Mouse (Mus musculus) small intestine, adult 2 months (tissue): ENCODE data around the gene Akp3. TPM values are rescaled to one million over a fixed set of nuclear protein-coding genes. Genes with fewer than 3 reads are reported as not detected.

Experiments
- H3K27ac ChIP-seq: fragments of 200-500 bp; 2 replicates; pipeline ENCODE4 v1.5.1; 2012; ENCODE audit warnings: low read depth, low read length, control low read depth, inconsistent platforms; ENCODE audit not compliant: insufficient read depth
- H3K27me3 ChIP-seq: fragments of 200-500 bp; 2 replicates; pipeline ENCODE4 v1.6.1; 2012; ENCODE audit warnings: mild to moderate bottlenecking, moderate library complexity, low read length, inconsistent platforms; ENCODE audit not compliant: control insufficient read depth, insufficient read depth
- H3K36me3 ChIP-seq: fragments of 200-500 bp; 2 replicates; pipeline ENCODE4 v1.6.1; 2012; ENCODE audit warnings: mild to moderate bottlenecking, low read length, control low read depth, inconsistent platforms; ENCODE audit not compliant: control insufficient read depth, insufficient read depth
- H3K4me1 ChIP-seq: fragments of 200-500 bp; 2 replicates; pipeline ENCODE4 v1.6.1; 2012; ENCODE audit warnings: low read length, inconsistent platforms, mixed read lengths; ENCODE audit not compliant: control insufficient read depth, insufficient read depth, insufficient read length
- H3K4me3 ChIP-seq: fragments of 200-500 bp; 2 replicates; pipeline ENCODE4 v1.5.1; 2012; ENCODE audit warnings: low read depth, mild to moderate bottlenecking, control low read depth, inconsistent platforms, low read length, moderate library complexity
- CTCF ChIP-seq: fragments of 200-500 bp; IDR thresholded peaks from 2 replicates; pipeline ENCODE4 v1.5.1; 2012; ENCODE audit warnings: low read depth, mild to moderate bottlenecking, control low read depth, inconsistent platforms, low read length, moderate library complexity, mixed read lengths; ENCODE audit not compliant: insufficient replicate concordance, insufficient read length; ENCODE audit errors: extremely low read depth
- POLR2A ChIP-seq: fragments of 200-500 bp; IDR thresholded peaks from 2 replicates; pipeline ENCODE4 v1.6.1; 2012; ENCODE audit warnings: low read depth, mild to moderate bottlenecking, control low read depth, inconsistent platforms, low read length, moderate library complexity
- WGBS: fragments of 180-500 bp; shearing (Covaris S2); methylation state at CpG from one replicate; pipeline ENCODE4 v1.1.7; 2018; 5-methylcytosine and 5-hydroxymethylcytosine counted together
- polyA plus RNA-seq: library from polyadenylated mRNA; depleted of rRNA; stranded (reverse); fragments of >200 nt; gene quantifications from 2 replicates; pipeline ENCODE4 v1.2.3, GENCODE M21; 2012

The Akp3 gene
- polyA plus RNA-seq, 1 experiment, result 13.5 TPM

DNA sequence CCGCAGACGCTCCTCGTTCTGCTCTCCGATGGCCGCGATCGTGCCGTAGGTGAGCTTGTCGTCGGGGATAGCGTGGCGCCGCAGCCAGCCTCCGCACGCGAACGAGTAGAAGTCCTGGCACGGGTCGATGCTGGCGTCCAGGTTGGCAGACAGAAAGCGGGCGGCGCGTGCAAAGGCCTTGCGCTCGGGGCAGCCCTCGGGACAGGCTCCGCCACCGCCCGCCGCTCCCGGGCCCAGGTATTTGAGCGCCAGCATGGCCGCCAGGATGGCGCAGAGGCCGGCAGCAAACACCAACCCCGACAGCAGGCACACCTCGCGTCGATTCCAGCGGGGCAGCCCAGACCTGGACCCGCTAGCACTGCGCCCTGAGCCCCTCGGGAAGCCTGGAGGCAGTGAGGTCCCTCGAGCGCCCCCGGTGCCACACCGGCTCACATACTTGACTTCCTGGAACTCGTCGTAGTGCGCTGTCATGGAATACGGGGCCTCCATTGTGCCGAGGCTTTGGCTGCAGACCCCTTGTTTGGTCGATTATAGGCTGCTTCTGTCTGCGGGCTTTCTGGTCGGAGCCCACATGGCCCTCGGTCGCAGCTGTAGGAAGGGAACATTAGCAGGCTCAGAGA lies 29.8 kb downstream of the Akp3 start:
- Histone ChIP-seq H3K4me1 (peaks cover 8% of the 10 kb centered on the region), H3K36me3 (no peaks in the 10 kb centered on the region), H3K27ac (no peak overlapping the region), H3K27me3 (peaks cover 56% of the 10 kb centered on the region), H3K4me3 (peak overlapping the region; percentile 46)
- WGBS, result 3% methylated on average over 56 of the region's 58 CpGs
- no peak for TF ChIP-seq CTCF
- no peak for TF ChIP-seq POLR2A

GRCm38 (mm10) chr1:87155531-87156198 lies 30.9 kb downstream of the Akp3 start:
- 3% methylated on average over 51 of the region's 56 CpGs for WGBS
- no peak for TF ChIP-seq CTCF
- no peak for TF ChIP-seq POLR2A
- H3K27ac ChIP-seq, result no peak overlapping the region
- peaks cover 8% of the 10 kb centered on the region for H3K4me1 ChIP-seq
- H3K27me3 ChIP-seq, result peaks cover 56% of the 10 kb centered on the region
- H3K36me3 ChIP-seq, result no peaks in the 10 kb centered on the region
- no peak overlapping the region for H3K4me3 ChIP-seq

- H3K27ac ChIP-seq, result no peak within 1 kb of the TSS
- H3K4me3 ChIP-seq, result no peak within 1 kb of the TSS
- 4% methylated on average over 12 of the region's 12 CpGs for WGBS
- TF ChIP-seq CTCF, result no peak
- no peak for TF ChIP-seq POLR2A
- peaks cover 8% of the 10 kb centered on the region for H3K4me1 ChIP-seq
- peaks cover 56% of the 10 kb centered on the region for H3K27me3 ChIP-seq
- H3K36me3 ChIP-seq, result no peaks in the 10 kb centered on the region
Measured at GRCm38 (mm10) chr1:87156199-87156587, 31.4 kb downstream of the Akp3 start, which contains the start of gene Ecel1. Gene Ecel1, minus strand, starts transcription at chr1:87156521.

DNA sequence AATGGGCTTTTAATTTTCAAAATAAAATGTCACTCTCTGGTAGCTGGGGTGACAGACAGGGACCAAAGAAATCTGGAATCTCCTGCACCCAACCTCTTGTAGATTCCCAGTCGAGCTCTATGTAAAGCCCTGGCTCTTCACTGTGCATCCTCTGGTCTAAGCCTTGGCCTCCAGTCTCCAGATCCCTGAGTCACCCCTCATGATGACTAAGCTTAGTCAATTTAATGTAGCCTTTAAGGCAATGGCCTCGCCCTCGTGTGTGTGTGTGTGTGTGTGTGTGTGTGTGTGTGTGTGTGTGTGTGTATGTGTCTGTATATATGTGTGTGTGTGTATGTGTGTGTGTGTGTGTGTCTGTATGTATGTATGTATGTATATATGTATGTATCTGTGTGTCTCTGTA lies 34.6 kb downstream of the Akp3 start:
- WGBS, result 66% methylated on average over 3 of the region's 3 CpGs
- Histone ChIP-seq H3K4me3 (no peak overlapping the region), H3K4me1 (peaks cover 1% of the 10 kb centered on the region), H3K27me3 (peaks cover 42% of the 10 kb centered on the region), H3K27ac (no peak overlapping the region), H3K36me3 (no peaks in the 10 kb centered on the region)
- no peak for TF ChIP-seq CTCF
- TF ChIP-seq POLR2A, result no peak

GRCm38 (mm10) chr1:87164164-87164795 lies 39.5 kb downstream of the Akp3 start:
- 48% methylated on average over 11 of the region's 11 CpGs for WGBS
- no peak overlapping the region for H3K4me3 ChIP-seq

DNA sequence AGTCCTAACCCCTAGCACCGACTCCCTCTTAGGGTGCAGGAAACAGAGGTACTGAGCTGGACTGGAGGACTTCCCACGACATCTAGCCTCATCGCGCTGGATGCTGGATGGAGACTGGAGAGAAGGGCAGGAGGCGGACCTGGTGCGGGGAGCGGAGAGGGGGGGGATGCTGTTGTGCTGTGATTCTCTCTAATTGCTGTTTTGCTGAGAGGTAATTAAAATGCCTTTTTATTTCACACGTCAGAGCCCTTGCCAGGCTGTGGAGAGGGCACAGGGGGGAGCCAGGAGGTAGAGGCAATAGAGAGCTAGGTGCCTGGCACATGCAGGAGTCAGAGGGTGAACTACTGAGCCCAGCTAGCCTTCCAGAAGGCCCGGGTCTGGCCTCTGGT lies 40.0 kb downstream of the Akp3 start:
- H3K36me3 ChIP-seq, result no peaks in the 10 kb centered on the region
- no peaks in the 10 kb centered on the region for H3K4me1 ChIP-seq
- H3K27ac ChIP-seq, result no peak overlapping the region
- H3K4me3 ChIP-seq, result no peak overlapping the region
- peaks cover 9% of the 10 kb centered on the region for H3K27me3 ChIP-seq
- no peak for TF ChIP-seq CTCF
- no peak for TF ChIP-seq POLR2A
- 57% methylated on average over 9 of the region's 9 CpGs for WGBS

More at GRCm38 (mm10) chr1:87164164-87164795, 39.5 kb downstream of the Akp3 start:
- H3K27ac ChIP-seq, result no peak overlapping the region
- peaks cover 4% of the 10 kb centered on the region; the same call in 1 of the 2 replicates for H3K27me3 ChIP-seq
- TF ChIP-seq CTCF (no peak), POLR2A (no peak)
- no peaks in the 10 kb centered on the region for H3K4me1 ChIP-seq
- no peaks in the 10 kb centered on the region for H3K36me3 ChIP-seq

GRCm38 (mm10) chr1:87170458-87170857 lies 45.7 kb downstream of the Akp3 start:
- Histone ChIP-seq H3K27ac (no peak overlapping the region), H3K27me3 (peaks cover 13% of the 10 kb centered on the region), H3K4me1 (no peaks in the 10 kb centered on the region), H3K4me3 (no peak overlapping the region), H3K36me3 (no peaks in the 10 kb centered on the region)
- TF ChIP-seq CTCF (no peak), POLR2A (no peak)
- WGBS, result 14% methylated on average over 19 of the region's 19 CpGs
